Mouse (Mus musculus) cerebellum, adult 2 months (tissue): ENCODE measurements around the gene Vmn2r107.

Experiments used
- CTCF ChIP-seq: fragments of 200-500 bp; IDR thresholded peaks from 2 replicates; pipeline ENCODE4 v1.5.1; 2011; ENCODE audit warnings: low read depth, mild to moderate bottlenecking, control low read depth, low read length, moderate library complexity, borderline replicate concordance; ENCODE audit not compliant: insufficient read depth
- POLR2A ChIP-seq: fragments of 200-500 bp; IDR thresholded peaks from 2 replicates; pipeline ENCODE4 v1.6.1; 2011; ENCODE audit warnings: low read length, control low read depth, borderline replicate concordance; ENCODE audit not compliant: insufficient read depth

DNA sequence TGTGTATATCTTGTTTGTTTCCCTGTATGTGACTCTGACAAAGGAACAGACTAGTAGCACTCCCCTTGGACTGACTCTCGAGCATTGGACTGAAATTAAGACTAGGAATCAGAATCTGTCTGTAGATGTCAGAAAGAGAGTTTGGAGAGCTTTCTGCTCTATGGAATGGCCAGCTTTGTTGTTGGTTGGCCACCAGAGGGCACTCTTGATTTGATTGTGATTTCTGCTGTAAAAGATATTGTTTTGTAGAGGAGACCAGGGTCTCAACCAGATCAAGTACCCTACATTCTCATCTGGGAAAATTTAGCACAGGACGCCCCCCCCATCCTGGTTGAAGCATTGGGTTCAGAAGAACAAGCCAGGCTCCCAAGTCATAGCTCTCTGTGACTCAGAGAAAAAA, 54.1 kb downstream of the Vmn2r107 start:
- TF ChIP-seq CTCF = no peak
- TF ChIP-seq POLR2A = no peak
